Mouse (Mus musculus) liver, postnatal 0 days (tissue): ENCODE measurements at regions not wholly inside any gene's neighbourhood (a gene's known extent, or its start where the extent isn't known, plus 50 kb on each side); places are given as distances from the start of the nearest gene placed in this dataset.

Experiments used
- ATAC-seq: fragments of 200-750 bp; cut with Nextera tagmentation; 2 replicates; pipeline ENCODE4 v1.8.0; 2017; ENCODE audit warnings: mild to moderate bottlenecking, moderate library complexity
- DNase-seq: peaks from one replicate; pipeline ENCODE4 v3.0.0-alpha.2; 2016
- H3K27ac ChIP-seq: fragments of 300-500 bp; sonication (generic); 2 replicates; pipeline ENCODE4 v1.5.1; 2014; ENCODE audit warnings: antibody characterized with exemption, moderate library complexity, mild to moderate bottlenecking, low read depth
- H3K27me3 ChIP-seq: fragments of 300-500 bp; sonication (generic); 2 replicates; pipeline ENCODE4 v1.6.1; 2014; ENCODE audit warnings: low read length, control low read depth, mixed read lengths; ENCODE audit not compliant: insufficient read depth
- H3K36me3 ChIP-seq: fragments of 300-500 bp; sonication (generic); replicated peaks from 2 replicates; pipeline ENCODE4 v1.6.1; 2014; ENCODE audit warnings: mild to moderate bottlenecking, control low read depth, low read length, moderate library complexity, mixed read lengths; ENCODE audit not compliant: insufficient read depth
- H3K4me1 ChIP-seq: fragments of 300-500 bp; sonication (generic); 2 replicates; pipeline ENCODE4 v1.6.1; 2014; ENCODE audit warnings: antibody characterized with exemption, mild to moderate bottlenecking, control low read depth; ENCODE audit not compliant: insufficient read depth
- H3K4me2 ChIP-seq: fragments of 300-500 bp; sonication (generic); 2 replicates; pipeline ENCODE4 v1.6.1; 2014; ENCODE audit warnings: low read depth, mild to moderate bottlenecking, low read length, moderate library complexity, mixed read lengths
- H3K4me3 ChIP-seq: fragments of 300-500 bp; sonication (generic); 2 replicates; pipeline ENCODE4 v1.5.1; 2014; ENCODE audit warnings: low read depth, low read length
- H3K9ac ChIP-seq: fragments of 300-500 bp; sonication (generic); replicated peaks from 2 replicates; pipeline ENCODE4 v1.6.1; 2014; ENCODE audit warnings: mild to moderate bottlenecking, moderate library complexity
- H3K9me3 ChIP-seq: fragments of 300-500 bp; sonication (generic); 2 replicates; pipeline ENCODE4 v1.6.1; 2016; ENCODE audit warnings: mild to moderate bottlenecking, control low read depth, low read length, mixed read lengths
- CTCF ChIP-seq: sonication (generic); IDR thresholded peaks from 2 replicates; pipeline ENCODE4 v1.5.1; 2016; ENCODE audit warnings: antibody characterized with exemption, low read depth
- EP300 ChIP-seq: IDR thresholded peaks from 2 replicates; pipeline ENCODE4 v1.6.1; 2016; ENCODE audit warnings: antibody characterized with exemption, low read depth, mild to moderate bottlenecking
- WGBS: fragments of 180-500 bp; shearing (Covaris S2); extraction: QIAGEN DNeasy Blood & Tissue Kit; methylation state at CpG from one replicate; pipeline ENCODE4 v1.1.7; 2014; ENCODE audit not compliant: insufficient replicate concordance; 5-methylcytosine and 5-hydroxymethylcytosine counted together

DNA sequence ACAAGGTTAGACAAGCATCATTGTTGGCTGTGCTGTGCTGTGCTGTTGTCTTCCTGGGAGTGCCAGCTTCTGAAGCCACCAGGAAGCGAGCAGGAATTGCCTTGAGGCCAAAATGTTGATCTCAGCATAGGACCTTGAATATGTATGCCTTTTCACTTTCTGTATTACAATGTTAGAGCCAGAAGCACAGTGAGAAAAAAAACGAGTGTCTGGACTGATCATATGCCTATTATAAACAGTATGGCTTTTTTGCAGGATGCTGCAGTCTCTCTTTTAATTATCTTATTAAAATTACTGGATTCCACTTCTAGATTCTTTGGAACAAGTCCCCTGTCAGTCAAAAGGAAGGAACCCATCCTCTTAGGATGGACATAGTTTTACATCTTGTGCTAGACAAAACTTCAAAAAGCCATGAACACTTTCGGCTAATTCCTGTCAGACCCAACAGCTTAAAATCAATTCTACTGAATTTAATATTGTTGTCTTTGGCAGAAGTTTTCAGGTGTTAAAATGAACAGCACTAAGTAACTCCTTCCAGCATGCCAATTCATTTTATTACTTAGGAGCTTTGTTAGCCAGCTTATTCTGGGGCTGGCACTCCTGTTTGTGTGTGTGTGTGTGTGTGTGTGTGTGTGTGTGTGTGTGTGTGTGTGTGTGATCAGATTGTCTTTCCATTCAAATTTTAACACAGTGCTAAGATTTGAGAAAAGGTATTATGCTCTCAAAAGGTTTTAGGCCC lies 220.8 kb upstream of the Adgrl4 start:
- 56% methylated on average over 3 of the region's 3 CpGs for WGBS
- no peak overlapping the region for H3K9ac ChIP-seq
- ATAC-seq (no peak), DNase-seq (no peak)
- no peaks in the 10 kb centered on the region for H3K36me3 ChIP-seq
- H3K27ac ChIP-seq = no peak overlapping the region
- no peaks in the 10 kb centered on the region for H3K27me3 ChIP-seq
- H3K4me3 ChIP-seq = no peak overlapping the region
- H3K4me1 ChIP-seq = no peaks in the 10 kb centered on the region
- no peak overlapping the region for H3K4me2 ChIP-seq
- H3K9me3 ChIP-seq = no peaks in the 10 kb centered on the region
- TF ChIP-seq EP300 = no peak

DNA sequence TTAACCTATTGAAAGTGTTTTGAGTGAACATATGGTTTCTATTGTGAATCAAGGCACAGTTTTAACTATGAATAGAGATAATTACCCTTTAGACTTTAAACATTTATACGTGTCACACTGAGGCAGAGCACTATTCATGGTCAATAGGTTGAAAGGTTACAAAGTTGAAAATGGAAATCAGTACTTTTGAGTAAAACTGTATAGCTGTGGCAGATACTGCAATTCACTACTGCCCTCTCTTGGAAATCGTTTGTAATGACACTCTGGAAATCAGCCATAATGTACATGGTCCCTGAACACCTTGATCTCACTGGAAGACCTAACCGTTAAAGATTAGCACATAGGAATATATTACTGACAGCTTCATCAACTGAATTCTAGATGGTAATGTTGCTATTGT lies 215.3 kb upstream of the Adgrl4 start:
- TF ChIP-seq EP300 = no peak
- peak; percentile 70 for TF ChIP-seq CTCF
- ATAC-seq (no peak), DNase-seq (no peak)
- H3K27ac ChIP-seq = no peak overlapping the region
- no peaks in the 10 kb centered on the region for H3K36me3 ChIP-seq
- H3K9ac ChIP-seq = no peak overlapping the region
- no peaks in the 10 kb centered on the region for H3K9me3 ChIP-seq
- no peak overlapping the region for H3K4me3 ChIP-seq
- H3K4me2 ChIP-seq = no peak overlapping the region
- WGBS = 20% methylated on average over 3 of the region's 3 CpGs
- H3K27me3 ChIP-seq = no peaks in the 10 kb centered on the region
- H3K4me1 ChIP-seq = no peaks in the 10 kb centered on the region

DNA sequence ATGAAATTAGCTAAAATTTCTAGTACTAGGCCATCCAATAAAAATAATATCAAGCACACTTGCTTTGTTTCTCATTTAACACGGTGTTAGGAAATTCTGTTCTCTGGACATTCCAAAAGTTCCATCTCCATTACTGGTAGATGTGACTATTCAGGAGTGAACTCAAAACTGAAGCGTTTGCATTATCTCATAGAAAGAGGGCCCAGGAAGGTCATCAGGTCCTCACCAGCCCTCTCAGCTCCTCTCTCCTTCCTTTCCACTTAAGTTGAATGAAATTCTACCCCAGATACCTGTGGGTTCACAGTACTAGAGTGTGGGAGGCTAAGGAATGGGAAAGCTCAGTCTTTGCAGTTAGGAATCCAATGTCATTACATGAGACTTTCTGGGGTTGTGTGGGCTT lies 185.2 kb upstream of the Adgrl4 start:
- no peaks in the 10 kb centered on the region for H3K4me1 ChIP-seq
- TF ChIP-seq EP300 = no peak
- no peak overlapping the region for H3K9ac ChIP-seq
- H3K27ac ChIP-seq = no peak overlapping the region
- H3K4me3 ChIP-seq = no peak overlapping the region
- H3K9me3 ChIP-seq = no peaks in the 10 kb centered on the region
- no peaks in the 10 kb centered on the region for H3K27me3 ChIP-seq
- ATAC-seq = no peak
- H3K4me2 ChIP-seq = no peak overlapping the region
- no peaks in the 10 kb centered on the region for H3K36me3 ChIP-seq
- DNase-seq = no peak
- WGBS = 69% methylated on average over 2 of the region's 2 CpGs

DNA sequence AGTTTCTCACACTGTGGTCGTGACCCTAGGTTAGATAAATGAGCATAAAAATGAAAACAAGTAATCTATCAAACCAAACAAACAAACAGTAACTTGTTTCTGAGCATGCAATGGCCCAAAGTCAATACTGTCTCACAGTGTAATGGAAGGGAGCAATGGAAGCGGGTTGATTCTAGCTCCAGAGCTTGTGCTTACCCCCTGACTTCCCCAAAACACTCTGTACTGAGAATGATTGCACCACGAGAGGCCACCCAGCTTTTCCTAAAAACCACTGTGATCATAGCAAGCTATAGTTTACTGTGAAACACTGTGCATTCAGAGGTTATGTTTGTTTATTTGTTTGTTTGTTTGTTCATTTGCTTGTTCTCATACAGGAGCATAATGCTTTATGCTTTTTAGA lies 174.9 kb upstream of the Adgrl4 start:
- H3K36me3 ChIP-seq = no peaks in the 10 kb centered on the region
- no peak overlapping the region for H3K27ac ChIP-seq
- no peaks in the 10 kb centered on the region for H3K9me3 ChIP-seq
- ATAC-seq (no peak), DNase-seq (no peak)
- no peaks in the 10 kb centered on the region for H3K4me1 ChIP-seq
- no peak overlapping the region for H3K4me2 ChIP-seq
- H3K9ac ChIP-seq = no peak overlapping the region
- TF ChIP-seq EP300 (no peak), CTCF (no peak)
- WGBS = 46% methylated on average over 3 of the region's 3 CpGs
- no peaks in the 10 kb centered on the region for H3K27me3 ChIP-seq
- H3K4me3 ChIP-seq = no peak overlapping the region

DNA sequence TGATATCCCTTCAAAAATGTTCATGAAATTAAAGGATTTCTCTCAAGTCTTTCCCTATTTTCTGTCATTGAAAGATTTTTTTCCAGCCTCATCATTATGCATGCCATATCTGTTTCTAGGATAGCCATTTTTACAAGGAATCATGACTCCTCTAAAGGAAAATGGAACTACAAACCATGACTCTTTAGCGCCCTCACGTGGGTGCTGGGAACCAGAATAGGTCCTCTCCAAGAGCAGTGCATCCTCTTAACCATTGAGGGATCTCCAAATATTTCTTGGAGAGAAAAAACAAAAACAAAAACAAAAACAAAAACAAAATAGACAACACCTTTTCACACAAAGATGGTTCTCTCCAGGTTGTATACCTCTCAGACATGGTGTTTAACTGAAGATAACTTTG lies 172.0 kb upstream of the Adgrl4 start:
- Histone ChIP-seq H3K4me2 (no peak overlapping the region), H3K9ac (no peak overlapping the region), H3K4me1 (no peaks in the 10 kb centered on the region), H3K9me3 (no peaks in the 10 kb centered on the region), H3K27me3 (no peaks in the 10 kb centered on the region), H3K36me3 (no peaks in the 10 kb centered on the region), H3K4me3 (no peak overlapping the region), H3K27ac (no peak overlapping the region)
- 37% methylated on average over 2 of the region's 2 CpGs for WGBS
- ATAC-seq (no peak), DNase-seq (no peak)
- 0 out of 2 replicates have a peak, but pooled peaks have one; percentile 8 for TF ChIP-seq CTCF
- TF ChIP-seq EP300 = no peak

DNA sequence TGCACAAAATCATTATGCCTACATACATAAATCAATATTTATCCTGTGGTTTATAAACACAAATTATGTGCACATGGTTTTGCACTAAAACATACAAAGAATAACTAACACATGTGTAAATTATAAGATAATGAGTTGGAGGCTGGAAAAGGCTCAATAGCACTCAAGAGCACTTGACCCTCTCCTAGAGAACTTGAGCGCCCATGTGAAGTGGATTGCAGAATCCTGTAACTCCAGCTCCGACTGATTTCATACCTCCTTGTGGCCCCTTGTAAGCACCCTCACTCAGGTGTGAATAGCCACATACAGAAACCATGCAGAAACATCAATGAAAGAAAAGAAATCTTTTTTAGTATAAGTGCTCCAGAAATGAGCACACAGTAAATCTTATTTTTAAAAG lies 168.2 kb upstream of the Adgrl4 start:
- H3K4me3 ChIP-seq = no peak overlapping the region
- no peak overlapping the region for H3K27ac ChIP-seq
- no peaks in the 10 kb centered on the region for H3K27me3 ChIP-seq
- DNase-seq = no peak
- no peaks in the 10 kb centered on the region for H3K9me3 ChIP-seq
- H3K9ac ChIP-seq = no peak overlapping the region
- H3K4me1 ChIP-seq = no peaks in the 10 kb centered on the region
- H3K4me2 ChIP-seq = no peak overlapping the region
- 74% methylated on average over 2 of the region's 2 CpGs for WGBS
- H3K36me3 ChIP-seq = no peaks in the 10 kb centered on the region
- no peak for TF ChIP-seq EP300
- no peak for ATAC-seq

DNA sequence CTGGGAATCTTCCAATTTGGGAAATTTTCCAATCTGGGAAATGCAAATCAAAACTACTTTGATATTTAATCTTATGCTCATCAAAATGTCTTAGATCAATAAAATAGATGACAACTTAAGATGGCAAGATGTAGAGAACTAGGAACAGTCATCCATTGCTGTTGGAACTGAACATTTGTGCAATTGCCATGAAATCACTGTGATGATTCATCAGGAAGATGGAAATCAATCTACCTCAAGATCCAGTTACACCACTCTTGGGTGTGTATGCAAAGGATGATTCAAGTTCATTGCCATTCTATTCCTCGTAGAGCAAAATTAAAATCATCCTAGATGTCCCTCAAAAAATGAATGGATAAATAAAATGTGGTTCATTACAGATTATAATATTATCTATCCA lies 153.9 kb upstream of the Adgrl4 start:
- 68% methylated on average over 1 of the region's 1 CpGs for WGBS
- Histone ChIP-seq H3K27ac (no peak overlapping the region), H3K36me3 (no peaks in the 10 kb centered on the region), H3K4me1 (no peaks in the 10 kb centered on the region), H3K9me3 (no peaks in the 10 kb centered on the region), H3K4me2 (no peak overlapping the region), H3K9ac (no peak overlapping the region), H3K4me3 (no peak overlapping the region), H3K27me3 (no peaks in the 10 kb centered on the region)
- ATAC-seq (no peak), DNase-seq (no peak)
- TF ChIP-seq CTCF = no peak
- no peak for TF ChIP-seq EP300
